12 mouse cellular contexts compared by ENCODE assay signal in genomic region chr5:64391346-64391745, GRCm38 (mm10).
A peak's percentile ranks its signal among the peaks of the same experiment; 100 is the strongest.
DNase-seq lines count a peak whose midpoint lies in the region; ATAC-seq and TF ChIP-seq lines count a peak whose summit lies in the region.
"Had no signal": no experiment of that assay in that cellular context is flagged by ENCODE, and none has a peak within 500 bp of the region (broad histone marks: within the 10 kb centered on the region; RNA-seq: fewer than 3 reads in every experiment).

No protein-coding gene starts in this region.

- H3K27me3 ChIP-seq in forebrain, embryonic 10.5 days (ENCODE audit: poor library complexity, severe bottlenecking): 0 out of 2 replicates have a peak, but pooled peaks cover 6% of the 10 kb centered on the region
- no peaks in the 10 kb centered on the region for H3K27me3 ChIP-seq in forebrain, embryonic 13.5 days
- H3K27me3 ChIP-seq in lung, postnatal 0 days (replicated peaks; ENCODE audit: insufficient read depth, low read length): no peaks in the 10 kb centered on the region
- no peaks in the 10 kb centered on the region for H3K27me3 ChIP-seq in intestine, embryonic 15.5 days (replicated peaks)
- no peaks in the 10 kb centered on the region for H3K27me3 ChIP-seq in stomach, postnatal 0 days (ENCODE audit: control insufficient read depth, insufficient read depth, low read length)
- H3K27me3 ChIP-seq: limb, embryonic 13.5 days had no signal

- no peak for TF ChIP-seq CTCF in lung, postnatal 0 days (IDR thresholded peaks at IDR 0.05)
- no peak for TF ChIP-seq CTCF in stomach, postnatal 0 days (IDR thresholded peaks at IDR 0.05; ENCODE audit: low read depth)

- no peak for TF ChIP-seq EP300 in lung, postnatal 0 days (IDR thresholded peaks at IDR 0.05)
- TF ChIP-seq EP300 in stomach, postnatal 0 days (optimal IDR thresholded peaks at IDR 0.05): no peak

- WGBS in forebrain, embryonic 10.5 days: 53% methylated on average over 4 of the region's 4 CpGs
- WGBS in forebrain, embryonic 13.5 days: 66% methylated on average over 4 of the region's 4 CpGs
- WGBS in lung, postnatal 0 days: 13% methylated on average over 4 of the region's 4 CpGs
- WGBS in intestine, embryonic 15.5 days: 29% methylated on average over 4 of the region's 4 CpGs
- WGBS in stomach, postnatal 0 days: 47% methylated on average over 4 of the region's 4 CpGs

- no peak overlapping the region for H3K4me3 ChIP-seq in forebrain, embryonic 10.5 days
- no peak overlapping the region for H3K4me3 ChIP-seq in forebrain, embryonic 13.5 days
- no peak overlapping the region for H3K4me3 ChIP-seq in lung, postnatal 0 days (ENCODE audit: low read depth, low read length)
- no peak overlapping the region for H3K4me3 ChIP-seq in intestine, embryonic 15.5 days (replicated peaks)
- no peak overlapping the region for H3K4me3 ChIP-seq in stomach, postnatal 0 days (ENCODE audit: low read depth, low read length)
- H3K4me3 ChIP-seq: limb, embryonic 13.5 days; megakaryocyte, embryonic 14.5 days; neural tube, embryonic 12.5 days had no signal

- 0 out of 2 replicates have a peak overlapping the region, but pooled peaks have one; percentile 7 for H3K27ac ChIP-seq in forebrain, embryonic 10.5 days
- no peak overlapping the region for H3K27ac ChIP-seq in forebrain, embryonic 13.5 days
- no peak overlapping the region for H3K27ac ChIP-seq in lung, postnatal 0 days (ENCODE audit: low read length)
- no peak overlapping the region for H3K27ac ChIP-seq in intestine, embryonic 15.5 days
- H3K27ac ChIP-seq in stomach, postnatal 0 days (replicated peaks): no peak overlapping the region
- H3K27ac ChIP-seq: limb, embryonic 13.5 days; neural tube, embryonic 12.5 days had no signal

- H3K9me3 ChIP-seq in forebrain, embryonic 10.5 days: no peaks in the 10 kb centered on the region
- no peaks in the 10 kb centered on the region for H3K9me3 ChIP-seq in forebrain, embryonic 13.5 days (replicated peaks)
- H3K9me3 ChIP-seq in lung, postnatal 0 days (ENCODE audit: low read length): no peaks in the 10 kb centered on the region
- no peaks in the 10 kb centered on the region for H3K9me3 ChIP-seq in intestine, embryonic 15.5 days
- H3K9me3 ChIP-seq in stomach, postnatal 0 days (ENCODE audit: control insufficient read depth, low read length): no peaks in the 10 kb centered on the region
- H3K9me3 ChIP-seq: limb, embryonic 13.5 days; megakaryocyte, embryonic 14.5 days; neural tube, embryonic 12.5 days had no signal

- H3K36me3 ChIP-seq in forebrain, embryonic 10.5 days (replicated peaks): no peaks in the 10 kb centered on the region
- no peaks in the 10 kb centered on the region for H3K36me3 ChIP-seq in forebrain, embryonic 13.5 days (ENCODE audit: poor library complexity, severe bottlenecking)
- no peaks in the 10 kb centered on the region for H3K36me3 ChIP-seq in lung, postnatal 0 days (ENCODE audit: insufficient read depth, low read length)
- no peaks in the 10 kb centered on the region for H3K36me3 ChIP-seq in intestine, embryonic 15.5 days
- H3K36me3 ChIP-seq in stomach, postnatal 0 days (ENCODE audit: control insufficient read depth, insufficient read depth, low read length): no peaks in the 10 kb centered on the region
- H3K36me3 ChIP-seq: limb, embryonic 13.5 days; neural tube, embryonic 12.5 days had no signal

- no peak overlapping the region for H3K4me2 ChIP-seq in forebrain, embryonic 13.5 days
- H3K4me2 ChIP-seq in lung, postnatal 0 days (replicated peaks; ENCODE audit: low read depth, low read length): no peak overlapping the region
- no peak overlapping the region for H3K4me2 ChIP-seq in intestine, embryonic 15.5 days (replicated peaks)
- no peak overlapping the region for H3K4me2 ChIP-seq in stomach, postnatal 0 days (replicated peaks; ENCODE audit: low read depth)
- H3K4me2 ChIP-seq: limb, embryonic 13.5 days; neural tube, embryonic 12.5 days had no signal

- no peak overlapping the region for H3K9ac ChIP-seq in forebrain, embryonic 13.5 days
- no peak overlapping the region for H3K9ac ChIP-seq in lung, postnatal 0 days (replicated peaks; ENCODE audit: low read depth)
- no peak overlapping the region for H3K9ac ChIP-seq in intestine, embryonic 15.5 days
- no peak overlapping the region for H3K9ac ChIP-seq in stomach, postnatal 0 days (ENCODE audit: low read length)
- H3K9ac ChIP-seq: limb, embryonic 13.5 days; neural tube, embryonic 12.5 days had no signal

- peaks cover 46% of the 10 kb centered on the region for H3K4me1 ChIP-seq in forebrain, embryonic 10.5 days
- H3K4me1 ChIP-seq in forebrain, embryonic 13.5 days: peaks cover 26% of the 10 kb centered on the region
- peaks cover 11% of the 10 kb centered on the region for H3K4me1 ChIP-seq in lung, postnatal 0 days (ENCODE audit: insufficient read depth, low read depth, low read length)
- H3K4me1 ChIP-seq in intestine, embryonic 15.5 days (replicated peaks): peaks cover 25% of the 10 kb centered on the region
- H3K4me1 ChIP-seq in stomach, postnatal 0 days (replicated peaks; ENCODE audit: control insufficient read depth, insufficient read depth): 0 out of 2 replicates have a peak, but pooled peaks cover 3% of the 10 kb centered on the region

- DNase-seq in forebrain, embryonic 10.5 days (ENCODE audit: extremely low spot score, low spot score): no peak
- peak; percentile 76 for DNase-seq in lung, postnatal 0 days (ENCODE audit: low spot score)
- no peak for DNase-seq in lung, postnatal 25 days (ENCODE audit: low spot score)
- DNase-seq in stomach, postnatal 0 days (ENCODE audit: low spot score): peak; percentile 55
- DNase-seq in layer of hippocampus, postnatal 10 days (ENCODE audit: low spot score in 2 of 2): no peak
- DNase-seq in frontal cortex, postnatal 25 days (ENCODE audit: low spot score in 2 of 2): no peak
- DNase-seq: thymus, adult 18-20 months had no signal

- ATAC-seq in forebrain, embryonic 13.5 days: no peak
- peak; percentile 74 for ATAC-seq in lung, postnatal 0 days
- ATAC-seq in intestine, embryonic 15.5 days: peak; percentile 42
- peak; percentile 40; the same call in 1 of the 2 replicates for ATAC-seq in stomach, postnatal 0 days (ENCODE audit: low FRiP score, low TSS enrichment)

Comparison
In these comparisons a context has a peak if more than half of its experiments do, and no peak if none do; other contexts are left out.
1. DNase-seq: peak in lung, postnatal 0 days (single experiment) and stomach, postnatal 0 days (single experiment); none in forebrain, embryonic 10.5 days (single experiment), lung, postnatal 25 days (single experiment), layer of hippocampus, postnatal 10 days (0 of 2) and frontal cortex, postnatal 25 days (0 of 2).